Mouse (Mus musculus): Measurements from ENCODE around the gene Pcca.
A peak's percentile ranks its signal among the peaks of the same experiment; 100 is the strongest.

- TF ChIP-seq CTCF (IDR thresholded peaks at IDR 0.05) = peak; percentile 58
- no peak for TF ChIP-seq POLR2A (IDR thresholded peaks at IDR 0.05; ENCODE audit: insufficient read depth, low read depth, low read length)
- no peak for TF ChIP-seq EP300 (IDR thresholded peaks at IDR 0.05; ENCODE audit: insufficient read depth, low read depth, low read length)
These were observed 103.9 kb downstream of the Pcca start for GRCm38 (mm10) chr14:122637798-122638555.
